Mouse (Mus musculus) limb, embryonic 14.5 days (tissue): ENCODE data around the gene Stim2. TPM values are rescaled to one million over a fixed set of nuclear protein-coding genes. Genes with fewer than 3 reads are reported as not detected.
A peak's percentile ranks its signal among the peaks of the same experiment; 100 is the strongest.

ENCODE experiments used
- ATAC-seq: fragments of 200-750 bp; cut with Nextera tagmentation; 2 replicates; pipeline ENCODE4 v1.8.0; 2017; ENCODE audit warnings: low read depth, moderate number of reproducible peaks, moderate TSS enrichment; ENCODE audit not compliant: low FRiP score
- DNase-seq: peaks from one replicate; pipeline ENCODE4 v3.0.0-alpha.2; 2015; ENCODE audit warnings: low spot score
- H3K27ac ChIP-seq: fragments of 300-500 bp; sonication (generic); replicated peaks from 2 replicates; pipeline ENCODE4 v1.5.1; 2014; ENCODE audit warnings: low read depth, mild to moderate bottlenecking, low read length, moderate library complexity, mixed read lengths
- H3K27me3 ChIP-seq: fragments of 300-500 bp; sonication (generic); 2 replicates; pipeline ENCODE4 v1.6.1; 2014; ENCODE audit warnings: low read length, mixed read lengths; ENCODE audit not compliant: control insufficient read depth, insufficient read depth
- H3K36me3 ChIP-seq: fragments of 300-500 bp; sonication (generic); 2 replicates; pipeline ENCODE4 v1.6.1; 2014; ENCODE audit warnings: mild to moderate bottlenecking, low read length, moderate library complexity, mixed read lengths; ENCODE audit not compliant: control insufficient read depth, insufficient read depth
- H3K4me1 ChIP-seq: fragments of 300-500 bp; sonication (generic); 2 replicates; pipeline ENCODE4 v1.6.1; 2014; ENCODE audit warnings: antibody characterized with exemption, low read length, mixed read lengths; ENCODE audit not compliant: control insufficient read depth, insufficient read depth
- H3K4me2 ChIP-seq: fragments of 300-500 bp; sonication (generic); replicated peaks from 2 replicates; pipeline ENCODE4 v1.6.1; 2014; ENCODE audit warnings: low read depth, mild to moderate bottlenecking, low read length, moderate library complexity; ENCODE audit not compliant: severe bottlenecking
- H3K4me3 ChIP-seq: fragments of 300-500 bp; sonication (generic); replicated peaks from 2 replicates; pipeline ENCODE4 v1.5.1; 2014; ENCODE audit warnings: low read length
- H3K9ac ChIP-seq: fragments of 300-500 bp; sonication (generic); 2 replicates; pipeline ENCODE4 v1.6.1; 2014; ENCODE audit warnings: mild to moderate bottlenecking, low read depth, low read length, moderate library complexity; ENCODE audit not compliant: severe bottlenecking
- H3K9me3 ChIP-seq: fragments of 300-500 bp; sonication (generic); 2 replicates; pipeline ENCODE4 v1.6.1; 2016; ENCODE audit warnings: low read length; ENCODE audit not compliant: control insufficient read depth
- POLR2A ChIP-seq: fragments of 200-500 bp; IDR thresholded peaks from 2 replicates; pipeline ENCODE4 v1.8.0; 2012; ENCODE audit warnings: inconsistent platforms, mild to moderate bottlenecking, moderate library complexity, borderline replicate concordance; ENCODE audit not compliant: insufficient read depth, insufficient read length; ENCODE audit errors: extremely low read depth
- WGBS: fragments of 180-500 bp; shearing (Covaris S2); extraction: QIAGEN DNeasy Blood & Tissue Kit; methylation state at CpG from one replicate; pipeline ENCODE4 v1.1.7; 2014; 5-methylcytosine and 5-hydroxymethylcytosine counted together
- polyA plus RNA-seq, 2 experiments: library from polyadenylated mRNA; depleted of rRNA in 1 of 2; stranded (reverse) in 1 of 2; unstranded in 1 of 2; fragments of >200 nt; fragmentation: Nextera tagmentation in 1 of 2; extraction: Ambion mirVana in 1 of 2; gene quantifications; 2 replicates each; pipeline versions ENCODE4 v1.2.1 to v1.2.3; 2012 to 2014

The Stim2 gene
- polyA plus RNA-seq, 2 experiments, result 13.6 to 27.4 TPM

DNA sequence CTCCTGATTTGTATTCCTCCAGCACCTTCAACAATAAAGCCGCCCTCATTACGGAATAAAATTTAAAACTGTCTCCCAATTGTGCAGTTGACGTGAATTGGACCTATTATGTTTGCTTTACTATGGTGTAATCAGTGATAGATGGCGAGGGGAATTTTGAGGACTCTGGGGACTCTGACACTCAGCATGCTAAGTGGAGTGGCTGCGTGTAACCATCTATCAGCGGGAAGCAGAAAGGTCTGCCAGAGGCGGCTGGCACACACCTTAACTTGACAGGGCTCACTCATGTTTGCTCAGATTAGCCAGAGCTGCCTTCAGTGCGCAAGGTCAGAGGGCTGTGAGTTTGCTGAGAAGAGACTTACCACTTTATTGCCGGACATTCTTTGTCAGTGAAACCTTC, 159.9 kb downstream of the Stim2 start:
- Histone ChIP-seq H3K36me3 (no peaks in the 10 kb centered on the region), H3K4me3 (no peak overlapping the region), H3K4me1 (peaks cover 17% of the 10 kb centered on the region), H3K4me2 (no peak overlapping the region), H3K9ac (no peak overlapping the region), H3K9me3 (no peaks in the 10 kb centered on the region), H3K27me3 (0 out of 2 replicates have a peak, but pooled peaks cover 7% of the 10 kb centered on the region), H3K27ac (no peak overlapping the region)
- ATAC-seq (0 out of 2 replicates have a peak, but pooled peaks have one; percentile 17), DNase-seq (no peak)
- TF ChIP-seq POLR2A, result no peak
- 35% methylated on average over 9 of the region's 9 CpGs for WGBS

DNA sequence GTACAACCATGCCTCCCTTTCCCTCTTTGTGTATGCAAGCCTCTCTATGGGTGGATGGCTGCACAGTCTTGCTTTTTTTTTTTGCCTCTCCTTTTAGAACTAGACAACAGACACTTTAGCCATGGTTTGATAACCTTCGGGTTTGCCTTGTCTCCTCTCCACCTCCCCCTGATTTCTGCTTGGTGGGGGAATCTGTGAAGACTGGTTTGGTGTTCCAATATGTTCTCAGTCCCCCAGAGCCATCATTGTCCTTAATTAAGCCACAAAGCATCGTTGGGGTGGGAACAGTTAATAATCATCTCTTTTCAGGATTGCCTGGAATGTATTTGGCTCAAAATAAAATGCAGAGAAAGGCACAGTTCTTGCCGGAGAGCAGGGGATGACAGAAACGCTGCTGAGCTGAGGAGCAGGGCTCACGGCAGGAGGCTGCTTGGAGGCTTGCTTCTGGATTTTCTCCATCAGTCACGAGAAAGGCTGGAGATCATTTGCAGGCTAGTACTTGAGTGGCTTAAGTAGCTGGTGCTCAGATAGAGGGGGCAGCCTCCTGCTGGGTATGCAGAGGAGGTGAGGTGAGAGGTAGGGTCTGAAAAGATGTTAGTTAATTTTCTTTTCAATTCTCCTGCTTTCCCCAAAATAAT, 161.0 kb downstream of the Stim2 start:
- Histone ChIP-seq H3K27me3 (no peaks in the 10 kb centered on the region), H3K9ac (no peak overlapping the region), H3K4me3 (no peak overlapping the region), H3K27ac (no peak overlapping the region), H3K4me2 (no peak overlapping the region), H3K4me1 (peaks cover 17% of the 10 kb centered on the region), H3K9me3 (no peaks in the 10 kb centered on the region), H3K36me3 (no peaks in the 10 kb centered on the region)
- TF ChIP-seq POLR2A, result no peak
- ATAC-seq (no peak), DNase-seq (no peak)
- 10% methylated on average over 6 of the region's 6 CpGs for WGBS

GRCm38 (mm10) chr5:54160561-54160960, 162.3 kb downstream of the Stim2 start:
- WGBS, result 84% methylated on average over 4 of the region's 4 CpGs

DNA sequence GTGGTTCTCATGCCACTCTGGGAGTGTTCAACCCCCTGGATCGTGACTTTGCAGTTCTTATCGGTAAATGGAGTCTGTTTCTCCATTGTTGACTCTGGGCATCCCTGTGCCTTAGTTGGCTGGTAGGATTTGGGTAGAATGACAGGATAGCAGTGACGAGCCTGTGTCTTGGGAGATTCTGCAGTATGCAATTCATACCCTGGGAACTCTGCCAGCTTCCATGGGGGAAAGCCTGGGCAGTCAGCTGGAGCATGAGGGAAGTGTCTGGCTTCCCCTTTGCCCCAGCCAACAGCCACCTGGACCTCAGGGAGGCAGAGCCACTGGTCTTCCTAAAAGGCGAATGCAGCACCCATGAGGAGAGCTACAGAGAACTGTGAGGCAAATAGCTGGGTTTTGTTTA, 165.6 kb downstream of the Stim2 start:
- no peaks in the 10 kb centered on the region for H3K27me3 ChIP-seq
- no peak for DNase-seq
- no peak overlapping the region for H3K4me3 ChIP-seq
- H3K4me2 ChIP-seq, result no peak overlapping the region
- H3K9me3 ChIP-seq, result no peaks in the 10 kb centered on the region
- H3K36me3 ChIP-seq, result no peaks in the 10 kb centered on the region
- no peak overlapping the region for H3K9ac ChIP-seq
- TF ChIP-seq POLR2A, result no peak
- no peaks in the 10 kb centered on the region; the same call in 1 of the 2 replicates for H3K4me1 ChIP-seq
- no peak overlapping the region for H3K27ac ChIP-seq
- ATAC-seq, result no peak
- 74% methylated on average over 4 of the region's 4 CpGs for WGBS

More at GRCm38 (mm10) chr5:54160561-54160960, 162.3 kb downstream of the Stim2 start:
- no peak overlapping the region for H3K9ac ChIP-seq
- no peaks in the 10 kb centered on the region for H3K27me3 ChIP-seq
- ATAC-seq (no peak), DNase-seq (no peak)
- no peak overlapping the region for H3K4me2 ChIP-seq
- H3K4me1 ChIP-seq, result peaks cover 17% of the 10 kb centered on the region
- TF ChIP-seq POLR2A, result no peak
- H3K27ac ChIP-seq, result no peak overlapping the region
- H3K36me3 ChIP-seq, result no peaks in the 10 kb centered on the region
- no peak overlapping the region for H3K4me3 ChIP-seq
- H3K9me3 ChIP-seq, result no peaks in the 10 kb centered on the region

Other genes starting within 250 kb of the Stim2 start
- gene Tbc1d19, start 188.9 kb upstream of the Stim2 start, polyA plus RNA-seq (2012; rRNA removed), result 47.9 and 49.0 TPM in 2 replicates
- gene Tbc1d19, start 188.9 kb upstream of the Stim2 start, polyA plus RNA-seq (2014; fragmentation: Nextera tagmentation; extraction: Ambion mirVana), result 36.1 and 40.9 TPM in 2 replicates